In the genomic region with DNA sequence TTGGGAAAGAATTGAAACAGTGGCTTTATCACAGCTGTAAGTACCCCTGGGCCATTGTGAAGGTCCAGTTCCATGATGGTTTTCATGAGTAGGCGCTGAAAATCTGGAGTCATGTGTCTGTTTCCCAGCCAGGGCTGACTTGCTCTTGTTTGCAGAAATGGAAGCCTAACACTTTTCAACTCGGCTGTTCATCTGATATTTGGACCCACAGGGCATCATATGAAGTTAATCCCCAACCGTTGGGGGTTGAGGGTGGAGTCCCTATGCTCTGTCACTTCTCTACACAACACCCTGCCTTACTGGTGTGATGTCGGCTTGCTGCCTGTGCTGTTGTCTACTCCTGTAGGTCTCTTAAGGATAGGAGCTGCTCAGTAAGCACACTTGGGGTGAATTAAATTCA, we compare ENCODE assay signal across 24 mouse cellular contexts. TPM values are rescaled to one million over a fixed set of nuclear protein-coding genes. Genes with fewer than 3 reads are reported as not detected.
A peak's percentile ranks its signal among the peaks of the same experiment; 100 is the strongest.
DNase-seq lines count a peak whose midpoint lies in the region; ATAC-seq and TF ChIP-seq lines count a peak whose summit lies in the region.
"Had no signal": no experiment of that assay in that cellular context is flagged by ENCODE, and none has a peak within 500 bp of the region (broad histone marks: within the 10 kb centered on the region; RNA-seq: fewer than 3 reads in every experiment).

No protein-coding gene starts in this region.

- no peak for TF ChIP-seq POLR2A in MEL (IDR thresholded peaks at IDR 0.05; ENCODE audit: control insufficient read depth in 1 of 2, insufficient read depth in 1 of 2, low read depth in 1 of 2, low read length in 2 of 2, poor library complexity in 1 of 2)

- no peaks in the 10 kb centered on the region for H3K27me3 ChIP-seq in hindbrain, postnatal 0 days (ENCODE audit: insufficient read depth, low read length)
- H3K27me3 ChIP-seq in hindbrain, embryonic 13.5 days, result no peaks in the 10 kb centered on the region
- no peaks in the 10 kb centered on the region for H3K27me3 ChIP-seq in MEL (ENCODE audit: control insufficient read depth in 1 of 2, insufficient read depth in 2 of 2, low read length in 2 of 2)
- H3K27me3 ChIP-seq: CH12.LX; embryonic facial prominence, embryonic 13.5 days; embryonic facial prominence, embryonic 15.5 days; forebrain, embryonic 12.5 days had no signal

- TF ChIP-seq EP300 in MEL (IDR thresholded peaks at IDR 0.05; ENCODE audit: low read depth in 1 of 2, low read length in 2 of 2), result no peak

- no peaks in the 10 kb centered on the region for H3K9me3 ChIP-seq in hindbrain, postnatal 0 days (ENCODE audit: low read length)
- no peaks in the 10 kb centered on the region for H3K9me3 ChIP-seq in hindbrain, embryonic 13.5 days
- H3K9me3 ChIP-seq in MEL (replicated peaks; ENCODE audit: insufficient read depth, low read length), result no peaks in the 10 kb centered on the region
- H3K9me3 ChIP-seq: embryonic facial prominence, embryonic 13.5 days; embryonic facial prominence, embryonic 15.5 days; forebrain, embryonic 10.5 days; forebrain, embryonic 12.5 days; G1E had no signal

- no peak overlapping the region for H3K4me3 ChIP-seq in hindbrain, postnatal 0 days (ENCODE audit: low read length)
- no peak overlapping the region for H3K4me3 ChIP-seq in hindbrain, embryonic 13.5 days
- H3K4me3 ChIP-seq in MEL (ENCODE audit: control insufficient read depth in 1 of 2, insufficient read depth in 1 of 2, low read depth in 2 of 2, low read length in 2 of 2), result no peak overlapping the region
- H3K4me3 ChIP-seq: embryonic facial prominence, embryonic 13.5 days; embryonic facial prominence, embryonic 15.5 days; erythroblast, embryonic 14.5 days; forebrain, embryonic 10.5 days; forebrain, embryonic 12.5 days had no signal

- WGBS in hindbrain, postnatal 0 days, result 76% methylated on average over 4 of the region's 4 CpGs
- WGBS in hindbrain, embryonic 13.5 days, result 90% methylated on average over 4 of the region's 4 CpGs

- 0 out of 2 replicates have a peak, but pooled peaks have one; percentile 22 for ATAC-seq in hindbrain, postnatal 0 days
- no peak for ATAC-seq in hindbrain, embryonic 13.5 days (ENCODE audit: low FRiP score)
- ATAC-seq: forebrain, embryonic 14.5 days; forebrain, embryonic 16.5 days had no signal

- no peaks in the 10 kb centered on the region for H3K36me3 ChIP-seq in hindbrain, postnatal 0 days (ENCODE audit: insufficient read depth, low read length)
- H3K36me3 ChIP-seq in hindbrain, embryonic 13.5 days, result no peaks in the 10 kb centered on the region
- H3K36me3 ChIP-seq in MEL (ENCODE audit: control insufficient read depth in 1 of 2, insufficient read depth in 2 of 2, low read length in 2 of 2), result peaks cover 3 to 27% of the 10 kb centered on the region in 2 experiments
- H3K36me3 ChIP-seq: embryonic facial prominence, embryonic 13.5 days; embryonic facial prominence, embryonic 15.5 days; forebrain, embryonic 10.5 days; forebrain, embryonic 12.5 days; G1E had no signal

- no peak overlapping the region for H3K4me2 ChIP-seq in hindbrain, postnatal 0 days (ENCODE audit: low read depth, low read length)
- no peak overlapping the region for H3K4me2 ChIP-seq in hindbrain, embryonic 13.5 days
- H3K4me2 ChIP-seq: embryonic facial prominence, embryonic 13.5 days; embryonic facial prominence, embryonic 15.5 days; forebrain, embryonic 12.5 days had no signal

- TF ChIP-seq CTCF in hindbrain, postnatal 0 days (IDR thresholded peaks at IDR 0.05; ENCODE audit: low read depth), result no peak
- TF ChIP-seq CTCF in MEL (IDR thresholded peaks at IDR 0.05 in 2 of 3, conservative IDR thresholded peaks at IDR 0.05 in 1 of 3; ENCODE audit: control insufficient read depth in 1 of 3, insufficient read depth in 1 of 3, low read depth in 2 of 3, low read length in 3 of 3, poor library complexity in 1 of 3, severe bottlenecking in 1 of 3), result no peak

- peaks cover 2% of the 10 kb centered on the region for H3K79me2 ChIP-seq in MEL (ENCODE audit: control insufficient read depth, insufficient read depth, low read length, poor library complexity)

- H3K27ac ChIP-seq in hindbrain, postnatal 0 days, result no peak overlapping the region
- H3K27ac ChIP-seq in hindbrain, embryonic 13.5 days, result no peak overlapping the region
- peak overlapping the region; percentile 36 for H3K27ac ChIP-seq in MEL (ENCODE audit: control insufficient read depth, low read depth, low read length)
- H3K27ac ChIP-seq: embryonic facial prominence, embryonic 13.5 days; embryonic facial prominence, embryonic 15.5 days; forebrain, embryonic 10.5 days; forebrain, embryonic 12.5 days had no signal

- H3K9ac ChIP-seq in hindbrain, postnatal 0 days (replicated peaks; ENCODE audit: low read length), result no peak overlapping the region
- no peak overlapping the region for H3K9ac ChIP-seq in hindbrain, embryonic 13.5 days
- no peak overlapping the region for H3K9ac ChIP-seq in MEL (ENCODE audit: control insufficient read depth, low read depth, low read length, poor library complexity, severe bottlenecking)
- H3K9ac ChIP-seq: embryonic facial prominence, embryonic 13.5 days; embryonic facial prominence, embryonic 15.5 days; forebrain, embryonic 12.5 days had no signal

- peaks cover 3% of the 10 kb centered on the region; the same call in 1 of the 2 replicates for H3K4me1 ChIP-seq in hindbrain, postnatal 0 days (ENCODE audit: insufficient read depth, low read length)
- H3K4me1 ChIP-seq in hindbrain, embryonic 13.5 days (replicated peaks), result 0 out of 2 replicates have a peak, but pooled peaks cover under 1% of the 10 kb centered on the region
- peaks cover 22 to 25% of the 10 kb centered on the region in 2 experiments for H3K4me1 ChIP-seq in MEL (ENCODE audit: control insufficient read depth in 1 of 2, insufficient read depth in 2 of 2, low read length in 2 of 2)
- H3K4me1 ChIP-seq: embryonic facial prominence, embryonic 13.5 days; embryonic facial prominence, embryonic 15.5 days; forebrain, embryonic 12.5 days had no signal

- no peak for TF ChIP-seq RAD21 in MEL (IDR thresholded peaks at IDR 0.05; ENCODE audit: low read depth, low read length)

- DNase-seq in hindbrain, postnatal 0 days (ENCODE audit: low spot score), result no peak
- peak; percentile 67 for DNase-seq in kidney, adult 9 months
- DNase-seq in kidney, postnatal 36 days, result no peak
- no peak for DNase-seq in MEL (ENCODE audit: low read depth, low spot score)
- DNase-seq: adrenal gland, postnatal 10 days; adrenal gland, postnatal 25 days; B cell, adult 2 months; cerebellum, adult 11 months; cerebellum, adult 18-20 months; cerebellum, adult 8-10 months; cerebellum, adult 9-11 months; cerebellum, postnatal 14 days; cerebellum, postnatal 36 days; embryo, embryonic 11 days had no signal

TF ChIP-seq in MEL, 35 proteins besides CTCF, POLR2A, EP300 and RAD21:
- TF ChIP-seq ZKSCAN1 (IDR thresholded peaks at IDR 0.05; ENCODE audit: low read depth, low read length), result no peak
- 0 out of 2 replicates have a peak, but pooled peaks have one; percentile 3 for TF ChIP-seq ZC3H11A (IDR thresholded peaks at IDR 0.05; ENCODE audit: low read depth, low read length)
- peak; percentile 6; the same call in 1 of the 2 replicates for TF ChIP-seq ETS1 (IDR thresholded peaks at IDR 0.05; ENCODE audit: low read depth, low read length)

RNA-seq across cellular contexts. Expression of a gene that starts 57.2 kb away (rescaled TPM):
- total RNA-seq in hindbrain, postnatal 0 days (2014; rRNA removed), result 7.9 and 14.9 TPM in 2 replicates
- polyA plus RNA-seq in hindbrain, postnatal 0 days (2015; fragmentation: Nextera tagmentation; extraction: Ambion mirVana), result 16.2 and 16.9 TPM in 2 replicates
- polyA plus RNA-seq in hindbrain, embryonic 13.5 days (2015; fragmentation: Nextera tagmentation; extraction: Ambion mirVana), result 21.0 and 21.5 TPM in 2 replicates
- 18.1 and 29.3 TPM in 2 replicates for total RNA-seq in MEL (2012; rRNA removed)
- 10 to 100 TPM in 1 of 2 experiments, not detected in 1; 37.4 TPM for polyA plus RNA-seq in MEL (2012; ENCODE audit: insufficient read depth in 1 of 2, insufficient read length in 2 of 2, low read depth in 1 of 2, low replicate concordance in 2 of 2, missing spikeins in 1 of 2)
